Mouse (Mus musculus): Measurements from ENCODE around the gene Nfkbiz.
"Not testable (repeated sequence)": the region's sequence is repeated elsewhere in the genome, so short reads cannot be mapped to it uniquely, and the experiment has no call there.

Gene Nfkbiz

GRCm38 (mm10) chr16:55838510-55839474, at the start of gene Nfkbiz:
TSS of gene Nfkbiz (minus strand) at chr16:55838899.
- peak; percentile 71 to 85 for DNase-seq (ENCODE audit: low spot score in 2 of 2)

GRCm38 (mm10) chr16:55887814-55888583, 49.3 kb upstream of the Nfkbiz start:
- DNase-seq (ENCODE audit: low spot score in 2 of 2), result no peak

- no peak for DNase-seq (ENCODE audit: low spot score in 2 of 2)
Observed at GRCm38 (mm10) chr16:55884246-55884645, 45.5 kb upstream of the Nfkbiz start.

- no peak for DNase-seq (ENCODE audit: low spot score in 2 of 2)
Observed at GRCm38 (mm10) chr16:55876025-55876424, 37.3 kb upstream of the Nfkbiz start.

- no peak for DNase-seq (ENCODE audit: low spot score in 2 of 2)
Observed at GRCm38 (mm10) chr16:55863832-55864231, 25.1 kb upstream of the Nfkbiz start.

- DNase-seq (ENCODE audit: low spot score in 2 of 2), result peak; percentile 71 to 83
Observed at GRCm38 (mm10) chr16:55863149-55863815, 24.6 kb upstream of the Nfkbiz start.

- no peak for DNase-seq (ENCODE audit: low spot score in 2 of 2)
Observed at GRCm38 (mm10) chr16:55861104-55861503, 22.4 kb upstream of the Nfkbiz start.

- DNase-seq (ENCODE audit: low spot score in 2 of 2), result not testable (repeated sequence)
Observed at GRCm38 (mm10) chr16:55859421-55859820, 20.7 kb upstream of the Nfkbiz start.

GRCm38 (mm10) chr16:55858465-55858864, 19.8 kb upstream of the Nfkbiz start:
- peak; percentile 65 to 87 for DNase-seq (ENCODE audit: low spot score in 2 of 2)

- peak; percentile 65 to 88 for DNase-seq (ENCODE audit: low spot score in 2 of 2)
Observed at GRCm38 (mm10) chr16:55852943-55853727, 14.4 kb upstream of the Nfkbiz start.

GRCm38 (mm10) chr16:55852515-55852914, 13.8 kb upstream of the Nfkbiz start:
- no peak for DNase-seq (ENCODE audit: low spot score in 2 of 2)

GRCm38 (mm10) chr16:55850485-55850884, 11.8 kb upstream of the Nfkbiz start:
- no peak for DNase-seq (ENCODE audit: low spot score in 2 of 2)

- no peak for DNase-seq (ENCODE audit: low spot score in 2 of 2)
Observed at GRCm38 (mm10) chr16:55847679-55848078, 9.0 kb upstream of the Nfkbiz start.

GRCm38 (mm10) chr16:55844847-55845246, 6.1 kb upstream of the Nfkbiz start:
- DNase-seq (ENCODE audit: low spot score in 2 of 2), result no peak

- no peak for DNase-seq (ENCODE audit: low spot score in 2 of 2)
Observed at GRCm38 (mm10) chr16:55843919-55844318, 5.2 kb upstream of the Nfkbiz start.

GRCm38 (mm10) chr16:55843134-55843533, 4.4 kb upstream of the Nfkbiz start:
- no peak for DNase-seq (ENCODE audit: low spot score in 2 of 2)

- no peak for DNase-seq (ENCODE audit: low spot score in 2 of 2)
Observed at GRCm38 (mm10) chr16:55841506-55841905, 2.8 kb upstream of the Nfkbiz start.

- DNase-seq (ENCODE audit: low spot score in 2 of 2), result no peak
Observed at GRCm38 (mm10) chr16:55838129-55838509, 580 bp downstream of the Nfkbiz start.

GRCm38 (mm10) chr16:55837653-55838052, 1.0 kb downstream of the Nfkbiz start:
- DNase-seq (ENCODE audit: low spot score in 2 of 2), result not testable (repeated sequence)

GRCm38 (mm10) chr16:55837168-55837567, 1.5 kb downstream of the Nfkbiz start:
- no peak for DNase-seq (ENCODE audit: low spot score in 2 of 2)

- no peak for DNase-seq (ENCODE audit: low spot score in 2 of 2)
Observed at GRCm38 (mm10) chr16:55835798-55836197, 2.9 kb downstream of the Nfkbiz start.
